Mouse (Mus musculus): ENCODE measurements around the gene Otub1. TPM values are rescaled to one million over a fixed set of nuclear protein-coding genes. Genes with fewer than 3 reads are reported as not detected.

The Otub1 gene
- total RNA-seq, 2 experiments from 2014 or later, result 74.7 to 82.3 TPM

GRCm38 (mm10) chr19:7151927-7152653 is 54.0 kb downstream of the Otub1 start:
- no peak for DNase-seq (ENCODE audit: low spot score)
- intact Hi-C loops (cut with DNase I), result no loop called here

- no peak for DNase-seq (ENCODE audit: low spot score)
- intact Hi-C loops (cut with DNase I), result no loop called here
These were observed 54.7 kb downstream of the Otub1 start for GRCm38 (mm10) chr19:7151300-7151926.

GRCm38 (mm10) chr19:7149158-7149685 is 56.9 kb downstream of the Otub1 start:
- no peak for DNase-seq (ENCODE audit: low spot score)
- intact Hi-C loops (cut with DNase I), result no loop called here

- intact Hi-C loops (cut with DNase I), result no loop called here
- DNase-seq (ENCODE audit: low spot score), result no peak
These were observed 57.5 kb downstream of the Otub1 start for GRCm38 (mm10) chr19:7148541-7149085.

Other genes starting within 250 kb of the Otub1 start
- gene Ppp1r14b, start 231.3 kb downstream of the Otub1 start, total RNA-seq (2021), result 100 to 1,000 TPM in 1 of 2 experiments, 10 to 100 TPM in 1; 83.5 to 112 TPM
- 10 to 100 TPM; 15.6 to 17.7 TPM for gene Plcb3, start 229.8 kb downstream of the Otub1 start, total RNA-seq (2021)
- gene Fkbp2, start 225.8 kb downstream of the Otub1 start, total RNA-seq (2021), result 10 to 100 TPM; 16.5 to 22.2 TPM
- 100 to 1,000 TPM; 410 to 431 TPM for gene Vegfb, start 218.7 kb downstream of the Otub1 start, total RNA-seq (2021)
- 10 to 100 TPM; 48.2 to 56.1 TPM for gene Dnajc4, start 213.7 kb downstream of the Otub1 start, total RNA-seq (2021)
- gene Nudt22, start 210.2 kb downstream of the Otub1 start, total RNA-seq (2021), result 10 to 100 TPM; 26.9 to 27.9 TPM
- 10 to 100 TPM; 23.1 to 24.0 TPM for gene Trpt1, start 210.2 kb downstream of the Otub1 start, total RNA-seq (2021)
- 1 to 10 TPM; 4.4 to 4.7 TPM for gene Fermt3, start 186.8 kb downstream of the Otub1 start, total RNA-seq (2021)
- gene Stip1, start 166.3 kb downstream of the Otub1 start, total RNA-seq (2021), result 100 to 1,000 TPM; 110 to 129 TPM
- gene Macrod1, start 149.5 kb downstream of the Otub1 start, total RNA-seq (2021), result 100 to 1,000 TPM; 240 to 243 TPM
- gene Flrt1, start 100.6 kb downstream of the Otub1 start, total RNA-seq (2021), result 1 to 10 TPM; 1.1 to 1.4 TPM
- 100 to 1,000 TPM; 407 to 462 TPM for gene Cox8a, start 11.3 kb upstream of the Otub1 start, total RNA-seq (2021)
- gene Naa40, start 34.9 kb upstream of the Otub1 start, total RNA-seq (2021), result 10 to 100 TPM; 14.4 to 17.7 TPM
- 1 to 10 TPM; 6.9 to 7.5 TPM for gene Rcor2, start 61.0 kb upstream of the Otub1 start, total RNA-seq (2021)
- gene Mark2, start 135.5 kb upstream of the Otub1 start, total RNA-seq (2021), result 10 to 100 TPM; 49.4 to 55.3 TPM
- gene Spindoc, start 176.7 kb upstream of the Otub1 start, total RNA-seq (2021), result 10 to 100 TPM; 14.1 to 17.5 TPM
- 10 to 100 TPM; 15.8 to 18.7 TPM for gene 2700081O15Rik, start 211.3 kb upstream of the Otub1 start, total RNA-seq (2021)